Mouse (Mus musculus) heart, embryonic 14.5 days (tissue): ENCODE results near the gene Prss33. TPM values are rescaled to one million over a fixed set of nuclear protein-coding genes. Genes with fewer than 3 reads are reported as not detected.
A peak's percentile ranks its signal among the peaks of the same experiment; 100 is the strongest.

Source experiments
- ATAC-seq: fragments of 200-750 bp; cut with Nextera tagmentation; 2 replicates; pipeline ENCODE4 v1.8.0; 2017; ENCODE audit warnings: low read depth, moderate TSS enrichment; ENCODE audit not compliant: insufficient number of reproducible peaks, insufficient read depth, low FRiP score
- H3K27ac ChIP-seq, 2 experiments: fragments of 200-500 bp in 1 of 2; fragments of 300-500 bp in 1 of 2; sonication (generic) in 1 of 2; replicated peaks in 1 of 2; 2 replicates each; pipeline ENCODE4 v1.5.1; 2012 to 2014; ENCODE audit warnings: low read depth in 2 of 2, low read length in 2 of 2, control low read depth in 1 of 2, mild to moderate bottlenecking in 1 of 2, mixed read lengths in 1 of 2; ENCODE audit not compliant: control insufficient read depth in 1 of 2, insufficient read depth in 1 of 2
- H3K27me3 ChIP-seq: fragments of 300-500 bp; sonication (generic); 2 replicates; pipeline ENCODE4 v1.6.1; 2014; ENCODE audit warnings: mild to moderate bottlenecking, low read length, control low read depth; ENCODE audit not compliant: control insufficient read depth, insufficient read depth
- H3K36me3 ChIP-seq: fragments of 300-500 bp; sonication (generic); 2 replicates; pipeline ENCODE4 v1.6.1; 2014; ENCODE audit warnings: mild to moderate bottlenecking, control low read depth, low read length, mixed read lengths; ENCODE audit not compliant: control insufficient read depth, insufficient read depth
- H3K4me1 ChIP-seq, 2 experiments: fragments of 200-500 bp in 1 of 2; fragments of 300-500 bp in 1 of 2; sonication (generic) in 1 of 2; 2 replicates each; pipeline ENCODE4 v1.6.1; 2012 to 2014; ENCODE audit warnings: low read length in 2 of 2, control low read depth in 1 of 2, mixed read lengths in 1 of 2; ENCODE audit not compliant: control insufficient read depth in 2 of 2, insufficient read depth in 2 of 2
- H3K4me2 ChIP-seq: fragments of 300-500 bp; sonication (generic); 2 replicates; pipeline ENCODE4 v1.6.1; 2014; ENCODE audit warnings: mild to moderate bottlenecking, low read length
- H3K4me3 ChIP-seq, 2 experiments: fragments of 200-500 bp in 1 of 2; fragments of 300-500 bp in 1 of 2; sonication (generic) in 1 of 2; 2 replicates each; pipeline ENCODE4 v1.5.1; 2012 to 2014; ENCODE audit warnings: low read length in 2 of 2, mild to moderate bottlenecking in 2 of 2, control low read depth in 1 of 2, low read depth in 1 of 2, moderate library complexity in 1 of 2; ENCODE audit not compliant: control insufficient read depth in 1 of 2, insufficient read depth in 1 of 2
- H3K9ac ChIP-seq: fragments of 300-500 bp; sonication (generic); 2 replicates; pipeline ENCODE4 v1.6.1; 2014; ENCODE audit warnings: mild to moderate bottlenecking, low read length
- H3K9me3 ChIP-seq: fragments of 300-500 bp; sonication (generic); 2 replicates; pipeline ENCODE4 v1.6.1; 2016; ENCODE audit warnings: low read length, control low read depth; ENCODE audit not compliant: control insufficient read depth
- WGBS: fragments of 180-500 bp; shearing (Covaris S2); extraction: QIAGEN DNeasy Blood & Tissue Kit; methylation state at CpG from one replicate; pipeline ENCODE4 v1.1.7; 2014; 5-methylcytosine and 5-hydroxymethylcytosine counted together
- polyA plus RNA-seq: library from polyadenylated mRNA; unstranded; fragments of >200 nt; fragmentation: Nextera tagmentation; extraction: Ambion mirVana; gene quantifications from 2 replicates; pipeline ENCODE4 v1.2.1, GENCODE M21; 2014

Prss33 gene
- polyA plus RNA-seq, 1 experiment from 2014 or later = not detected

DNA sequence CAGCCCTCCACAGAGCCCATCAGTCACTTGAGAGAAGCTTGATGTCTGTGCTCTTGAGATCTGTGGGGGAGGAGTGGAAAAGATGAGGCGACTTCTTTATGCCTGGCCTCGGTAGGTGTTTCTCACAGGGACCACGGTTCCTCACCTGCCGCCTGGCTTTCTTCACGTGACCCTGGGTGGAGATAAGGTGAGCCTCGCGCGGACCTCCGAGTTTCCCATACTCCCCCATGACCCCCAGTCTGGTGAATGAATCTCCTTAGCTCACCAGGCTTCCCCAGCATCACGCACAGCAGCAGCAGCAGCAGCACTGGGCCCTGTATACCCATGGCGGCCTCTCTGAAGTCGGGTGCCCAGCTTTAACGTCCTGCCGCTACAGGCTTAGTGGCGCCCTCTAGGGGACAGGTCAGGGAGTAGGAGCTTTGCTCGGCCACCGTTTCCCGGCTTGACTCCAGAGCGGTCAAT is 8.0 kb upstream of the Prss33 start, which contains the start of the genes Prss32 and Prss41:
Gene Prss32, plus strand, starts transcription at position 44 of the 462 bp plus-strand sequence.
Gene Prss41, minus strand, starts transcription at position 361 of the 462 bp plus-strand sequence.
- ATAC-seq = peak; percentile 41; the same call in 1 of the 2 replicates
- Histone ChIP-seq H3K36me3 (no peaks in the 10 kb centered on the region), H3K4me3 (peak within 1 kb of the TSS in 1 of 2 experiments; percentile 10; a peak in 1 of 4 replicates), H3K27ac (no peak within 1 kb of the TSS), H3K27me3 (no peaks in the 10 kb centered on the region; the same call in 1 of the 2 replicates), H3K9ac (no peak within 1 kb of the TSS), H3K9me3 (no peaks in the 10 kb centered on the region), H3K4me1 (peaks cover 0 to 4% of the 10 kb centered on the region in 2 experiments; a peak in 1 of 4 replicates), H3K4me2 (peak within 1 kb of the TSS; percentile 41)
- WGBS = 15% methylated on average over 19 of the region's 19 CpGs

DNA sequence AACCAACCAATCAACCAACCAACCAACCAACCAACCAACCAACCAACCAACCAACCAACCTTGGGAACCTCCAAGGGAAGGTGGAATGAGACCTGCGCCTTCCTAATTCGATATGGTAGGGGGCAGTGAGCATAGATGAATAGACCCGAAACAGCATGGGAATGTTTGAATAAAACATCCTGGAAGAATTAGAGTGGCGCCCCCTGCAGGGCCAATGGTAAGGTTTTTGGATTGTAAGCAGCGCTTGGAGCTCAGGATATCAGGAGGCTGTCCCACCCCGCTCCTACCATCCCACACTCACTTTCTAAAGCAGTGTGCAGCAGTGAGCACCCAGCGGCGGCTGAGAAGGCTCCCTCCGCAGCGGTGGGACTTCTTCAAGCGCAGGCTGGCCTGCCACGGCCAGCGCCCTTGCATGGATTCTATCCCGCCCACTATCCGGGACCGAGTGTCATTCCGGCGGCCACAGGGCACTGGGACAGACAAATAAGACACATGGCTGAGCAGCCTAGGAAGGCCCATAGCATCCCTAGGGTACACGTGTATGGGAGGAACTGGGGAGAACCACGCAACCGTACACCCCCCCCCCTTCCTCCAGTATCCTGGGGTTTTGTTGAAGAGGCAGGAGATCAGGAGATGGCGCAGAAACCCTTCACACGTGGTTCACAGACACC is 7.4 kb upstream of the Prss33 start:
- Histone ChIP-seq H3K27ac (no peak overlapping the region), H3K27me3 (no peaks in the 10 kb centered on the region; the same call in 1 of the 2 replicates), H3K9ac (no peak overlapping the region), H3K9me3 (no peaks in the 10 kb centered on the region), H3K4me3 (no peak overlapping the region), H3K36me3 (no peaks in the 10 kb centered on the region), H3K4me1 (peaks cover 0 to 4% of the 10 kb centered on the region in 2 experiments; a peak in 1 of 4 replicates), H3K4me2 (no peak overlapping the region; the same call in 1 of the 2 replicates)
- 42% methylated on average over 23 of the region's 23 CpGs for WGBS
- ATAC-seq = no peak

GRCm38 (mm10) chr17:23841145-23841544 is 5.3 kb upstream of the Prss33 start:
- peaks cover 0 to 4% of the 10 kb centered on the region in 2 experiments; a peak in 1 of 4 replicates for H3K4me1 ChIP-seq
- no peak overlapping the region for H3K4me3 ChIP-seq
- H3K9ac ChIP-seq = no peak overlapping the region
- H3K27me3 ChIP-seq = no peaks in the 10 kb centered on the region; the same call in 1 of the 2 replicates
- no peak for ATAC-seq
- H3K9me3 ChIP-seq = no peaks in the 10 kb centered on the region
- H3K27ac ChIP-seq = no peak overlapping the region
- no peak overlapping the region for H3K4me2 ChIP-seq
- 33% methylated on average over 4 of the region's 4 CpGs for WGBS
- no peaks in the 10 kb centered on the region for H3K36me3 ChIP-seq

DNA sequence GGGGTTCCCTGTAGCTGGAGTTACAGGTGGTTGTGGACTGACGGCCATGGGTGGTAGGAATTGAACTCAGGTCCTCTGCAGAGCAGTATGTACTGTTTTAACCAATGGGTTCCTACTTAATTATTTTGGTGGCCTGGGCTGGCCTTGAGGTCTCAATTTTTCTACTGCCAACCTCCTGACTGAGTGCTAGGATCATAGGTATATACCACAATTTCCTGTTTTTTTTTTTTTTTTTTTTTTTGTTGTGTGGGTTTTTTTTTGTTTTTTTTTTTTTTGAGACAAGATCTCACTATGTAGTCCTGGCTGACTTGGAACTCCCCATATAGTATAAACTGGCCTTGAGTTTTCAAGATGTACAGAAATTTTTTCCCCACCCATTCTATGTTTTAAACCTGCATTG is 4.7 kb downstream of the Prss33 start:
- H3K9ac ChIP-seq = no peak overlapping the region
- H3K4me3 ChIP-seq = no peak overlapping the region
- no peak for ATAC-seq
- peaks cover 14% of the 10 kb centered on the region for H3K36me3 ChIP-seq
- H3K27me3 ChIP-seq = peaks cover 37% of the 10 kb centered on the region
- H3K9me3 ChIP-seq = no peaks in the 10 kb centered on the region
- peaks cover 2 to 11% of the 10 kb centered on the region in 2 experiments; a peak in 3 of 4 replicates for H3K4me1 ChIP-seq
- H3K27ac ChIP-seq = no peak overlapping the region
- WGBS = 94% methylated on average over 1 of the region's 1 CpGs
- H3K4me2 ChIP-seq = no peak overlapping the region

- WGBS = under 1% methylated on average over 32 of the region's 42 CpGs
Observed at GRCm38 (mm10) chr17:23829064-23829619, 6.7 kb downstream of the Prss33 start, which contains the start of gene Elob. Gene Elob, minus strand, starts transcription at chr17:23829136.

DNA sequence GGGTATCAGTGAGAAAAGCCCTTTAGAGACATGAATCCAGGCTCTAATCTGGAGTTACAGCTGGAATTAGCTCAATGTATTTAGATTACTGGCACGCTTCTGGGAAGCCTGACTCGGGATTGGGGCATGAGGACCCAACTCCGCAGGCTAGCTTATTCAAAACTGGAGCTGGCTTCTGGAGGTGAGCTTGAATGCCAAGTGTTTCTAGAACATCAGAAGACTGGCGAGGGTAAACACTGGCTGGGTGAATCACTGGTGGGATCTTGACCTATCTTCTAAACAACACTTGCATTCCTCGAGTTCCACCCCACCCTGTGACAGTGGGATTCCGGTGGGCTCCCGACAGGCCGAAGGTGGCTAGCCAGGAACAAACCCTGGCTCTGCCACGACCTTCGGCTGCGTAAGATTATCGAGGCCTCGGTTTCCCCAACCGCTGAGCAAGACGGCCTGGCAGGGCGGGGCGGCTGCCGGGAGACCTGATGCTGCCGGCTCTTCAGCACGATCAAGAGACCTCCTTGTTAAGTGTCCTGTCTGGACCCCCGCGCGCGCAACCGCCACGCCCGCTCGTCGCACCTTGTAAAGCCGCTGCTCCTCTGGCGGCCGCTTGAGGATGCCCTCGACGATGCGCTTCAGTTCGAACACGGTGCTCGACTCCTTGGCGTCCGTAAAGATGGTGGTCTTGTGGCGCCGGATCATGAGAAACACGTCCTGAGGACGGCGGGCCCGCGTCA is 7.4 kb downstream of the Prss33 start:
- Histone ChIP-seq H3K4me1 (peaks cover 2 to 11% of the 10 kb centered on the region in 2 experiments; a peak in 3 of 4 replicates), H3K9ac (peak overlapping the region; percentile 94), H3K27me3 (peaks cover 18% of the 10 kb centered on the region), H3K4me2 (peak overlapping the region; percentile 80), H3K27ac (peak overlapping the region; percentile 70 to 90), H3K4me3 (peak overlapping the region; percentile 79 to 95), H3K9me3 (no peaks in the 10 kb centered on the region), H3K36me3 (peaks cover 42% of the 10 kb centered on the region)
- peak; percentile 65 for ATAC-seq
- WGBS = under 1% methylated on average over 47 of the region's 47 CpGs

More at GRCm38 (mm10) chr17:23829064-23829619, 6.7 kb downstream of the Prss33 start, which contains the start of gene Elob:
- Histone ChIP-seq H3K4me1 (peaks cover 2 to 11% of the 10 kb centered on the region in 2 experiments; a peak in 3 of 4 replicates), H3K9me3 (no peaks in the 10 kb centered on the region), H3K27ac (peak within 1 kb of the TSS; percentile 90 to 97), H3K27me3 (peaks cover 24% of the 10 kb centered on the region), H3K36me3 (peaks cover 35% of the 10 kb centered on the region), H3K4me3 (peak within 1 kb of the TSS; percentile 79 to 95), H3K9ac (peak within 1 kb of the TSS; percentile 94), H3K4me2 (peak within 1 kb of the TSS; percentile 80)
- peak; percentile 90 for ATAC-seq

GRCm38 (mm10) chr17:23825591-23825990 is 10.3 kb downstream of the Prss33 start:
- Histone ChIP-seq H3K4me1 (peaks cover 2 to 11% of the 10 kb centered on the region in 2 experiments; a peak in 3 of 4 replicates), H3K9me3 (no peaks in the 10 kb centered on the region), H3K36me3 (peaks cover 70% of the 10 kb centered on the region), H3K4me2 (no peak overlapping the region), H3K4me3 (no peak overlapping the region), H3K27ac (no peak overlapping the region), H3K27me3 (0 out of 2 replicates have a peak, but pooled peaks cover 2% of the 10 kb centered on the region), H3K9ac (no peak overlapping the region)
- ATAC-seq = no peak
- 85% methylated on average over 4 of the region's 4 CpGs for WGBS
